Mouse (Mus musculus): ENCODE measurements around the gene Slc28a3.

DNA sequence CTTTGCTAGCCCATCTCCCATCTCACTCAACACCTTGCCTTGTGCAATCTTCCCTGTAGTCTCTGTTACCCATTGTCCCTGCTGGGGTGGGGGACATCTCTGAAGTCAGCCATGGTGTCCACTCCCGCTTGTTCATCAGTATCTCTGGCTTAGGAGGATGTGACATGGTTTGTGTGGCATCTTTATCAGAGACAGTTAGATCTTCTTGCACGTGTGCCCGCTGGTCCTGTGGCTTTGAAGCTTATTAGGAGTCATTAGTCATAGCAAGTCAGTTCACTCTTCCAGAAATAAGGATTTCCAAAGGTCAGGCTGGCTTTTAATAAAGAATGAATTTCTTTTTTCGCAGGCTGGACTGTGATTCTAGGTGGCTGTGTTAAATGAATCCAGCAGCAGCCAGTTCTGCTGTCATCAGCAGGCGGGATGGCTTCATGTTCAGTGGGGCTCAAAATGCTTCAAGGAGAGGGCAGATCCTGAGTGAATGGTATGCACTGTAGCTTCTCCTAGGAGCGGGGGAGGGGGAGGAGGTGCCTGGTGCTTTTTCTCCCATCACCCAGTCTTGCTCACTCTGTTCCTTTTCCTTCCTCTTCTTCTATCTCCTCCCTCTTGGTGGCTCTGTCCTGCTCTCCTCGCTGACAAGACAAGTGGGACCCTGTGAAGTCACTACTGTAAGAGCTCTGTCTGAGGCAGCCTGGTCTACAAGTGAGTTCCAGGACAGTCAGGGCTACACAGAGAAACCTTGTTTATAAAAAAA is 89.9 kb downstream of the Slc28a3 start:
- TF ChIP-seq GATA1 (IDR thresholded peaks at IDR 0.05; ENCODE audit: borderline replicate concordance, low read length) (no peak), CTCF (IDR thresholded peaks at IDR 0.05; ENCODE audit: low read depth, low read length) (no peak), GATA2 (IDR thresholded peaks at IDR 0.05; ENCODE audit: borderline replicate concordance, low read depth, low read length) (no peak), POLR2AphosphoS5 (IDR thresholded peaks at IDR 0.05; ENCODE audit: insufficient replicate concordance, low read depth, low read length) (no peak), TAL1 (conservative IDR thresholded peaks at IDR 0.05; ENCODE audit: low read depth, low read length) (no peak)

Measured in G1E (cell line).